Comparison of ENCODE assay signal across 41 mouse cellular contexts in the genomic region with DNA sequence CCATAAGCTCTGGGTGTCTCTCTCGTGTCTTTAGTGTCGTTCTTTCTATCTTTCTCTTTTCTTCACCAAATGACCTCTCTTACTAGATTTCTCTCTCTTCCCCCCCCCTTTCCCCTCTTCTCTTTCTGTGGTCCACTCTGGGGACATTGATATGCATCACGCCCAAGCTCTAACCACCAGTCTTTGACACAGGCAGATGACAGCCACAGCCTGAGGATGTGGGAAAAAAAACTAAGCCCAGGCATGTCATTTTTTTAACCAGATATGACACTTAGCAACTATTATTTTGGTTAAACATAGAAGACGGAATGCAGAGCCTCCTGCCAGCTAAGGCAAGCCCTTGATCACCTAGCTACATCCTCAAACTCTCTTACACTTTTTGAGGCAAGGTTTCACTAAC. TPM values are rescaled to one million over a fixed set of nuclear protein-coding genes. Genes with fewer than 3 reads are reported as not detected.
DNase-seq lines count a peak whose midpoint lies in the region; ATAC-seq lines count a peak whose summit lies in the region.
"Had no signal": no experiment of that assay in that cellular context is flagged by ENCODE, and none has a peak within 500 bp of the region (broad histone marks: within the 10 kb centered on the region; RNA-seq: fewer than 3 reads in every experiment).

No protein-coding gene starts in this region.

- no peak overlapping the region for H3K4me2 ChIP-seq in heart, embryonic 12.5 days
- H3K4me2 ChIP-seq: embryonic facial prominence, embryonic 15.5 days; forebrain, embryonic 13.5 days; heart, embryonic 11.5 days; midbrain, embryonic 11.5 days; neural tube, embryonic 12.5 days; stomach, embryonic 15.5 days had no signal

- DNase-seq in CD4-positive, CD25-positive, alpha-beta regulatory T cell, adult 2 months (ENCODE audit: low read depth, low spot score) = peak; percentile 21
- no peak for DNase-seq in adrenal gland, postnatal 14 days
- DNase-seq in heart, adult 11 months = no peak
- DNase-seq: adrenal gland, postnatal 25 days; cerebellum, adult 2 months; cerebellum, postnatal 14 days; gastrocnemius, postnatal 14 days; heart, adult 18-20 months; kidney, adult 8-10 months; kidney, postnatal 4 days; liver; lung, adult 2 months; lung, postnatal 10 days; right cerebral cortex, adult 18-20 months; thymus, postnatal 14 days had no signal

- peak overlapping the region; percentile 76 for H3K4me3 ChIP-seq in megakaryocyte, embryonic 14.5 days (replicated peaks)
- no peak overlapping the region for H3K4me3 ChIP-seq in heart, embryonic 12.5 days
- H3K4me3 ChIP-seq: embryonic facial prominence, embryonic 10.5 days; embryonic facial prominence, embryonic 15.5 days; forebrain, embryonic 13.5 days; hindbrain, embryonic 10.5 days; neural tube, embryonic 12.5 days; stomach, embryonic 15.5 days had no signal

- WGBS in heart, embryonic 12.5 days = 76% methylated on average over 4 of the region's 4 CpGs

- ATAC-seq in CD4-positive, CD25-positive, alpha-beta regulatory T cell, adult 4 months = no peak
- peak; percentile 40 for ATAC-seq in common myeloid progenitor, adult 5-6 weeks (replicated peaks; ENCODE audit: low read depth, poor library complexity, severe bottlenecking)
- ATAC-seq in heart, embryonic 12.5 days (ENCODE audit: insufficient number of reproducible peaks, low FRiP score) = no peak
- ATAC-seq: forebrain, embryonic 13.5 days; hindbrain, embryonic 16.5 days; intestine, embryonic 16.5 days; midbrain, embryonic 16.5 days had no signal

- H3K9ac ChIP-seq in heart, embryonic 12.5 days = no peak overlapping the region
- H3K9ac ChIP-seq: embryonic facial prominence, embryonic 15.5 days; forebrain, embryonic 13.5 days; liver, embryonic 14.5 days; neural tube, embryonic 12.5 days; stomach, embryonic 15.5 days had no signal

- no peaks in the 10 kb centered on the region for H3K9me3 ChIP-seq in megakaryocyte, embryonic 14.5 days
- no peaks in the 10 kb centered on the region for H3K9me3 ChIP-seq in heart, embryonic 12.5 days (replicated peaks)
- H3K9me3 ChIP-seq: embryonic facial prominence, embryonic 10.5 days; embryonic facial prominence, embryonic 15.5 days; forebrain, embryonic 13.5 days; hindbrain, embryonic 10.5 days; neural tube, embryonic 12.5 days; stomach, embryonic 15.5 days had no signal

- H3K27ac ChIP-seq in heart, embryonic 12.5 days (ENCODE audit: poor library complexity, severe bottlenecking) = no peak overlapping the region
- H3K27ac ChIP-seq: embryonic facial prominence, embryonic 10.5 days; embryonic facial prominence, embryonic 15.5 days; forebrain, embryonic 13.5 days; hindbrain, embryonic 10.5 days; kidney, postnatal 0 days; liver, embryonic 14.5 days; macrophage; neural tube, embryonic 12.5 days; stomach, embryonic 15.5 days had no signal

- H3K36me3 ChIP-seq in megakaryocyte, embryonic 14.5 days (replicated peaks; ENCODE audit: low read length) = no peaks in the 10 kb centered on the region
- no peaks in the 10 kb centered on the region for H3K36me3 ChIP-seq in heart, embryonic 12.5 days
- H3K36me3 ChIP-seq: embryonic facial prominence, embryonic 10.5 days; embryonic facial prominence, embryonic 15.5 days; hindbrain, embryonic 10.5 days; neural tube, embryonic 12.5 days; stomach, embryonic 15.5 days had no signal

- no peaks in the 10 kb centered on the region for H3K27me3 ChIP-seq in megakaryocyte, embryonic 14.5 days (replicated peaks)
- no peaks in the 10 kb centered on the region; the same call in 1 of the 2 replicates for H3K27me3 ChIP-seq in heart, embryonic 12.5 days (replicated peaks)
- H3K27me3 ChIP-seq: CH12.LX; embryonic facial prominence, embryonic 15.5 days; neural tube, embryonic 12.5 days; stomach, embryonic 15.5 days had no signal

- H3K4me1 ChIP-seq in megakaryocyte, embryonic 14.5 days = peaks cover 88% of the 10 kb centered on the region
- peaks cover 6% of the 10 kb centered on the region; the same call in 1 of the 2 replicates for H3K4me1 ChIP-seq in heart, embryonic 12.5 days (replicated peaks)

RNA-seq across cellular contexts. Expression of gene Nkg7, which starts 1.7 kb away (rescaled TPM):
- 100 to 1,000 TPM; 106 to 121 TPM for polyA plus RNA-seq in CD4-positive, CD25-positive, alpha-beta regulatory T cell, adult 4 months (2017; shearing (Covaris generic))
- total RNA-seq in common myeloid progenitor, adult 5-6 weeks (2017) = 154 and 175 TPM in 2 replicates
- 2.9 and 10.0 TPM in 2 replicates for polyA plus RNA-seq in megakaryocyte, embryonic 14.5 days (2012; ENCODE audit: insufficient read depth, low replicate concordance)
- 3.9 TPM in 1 of 2 replicates, not detected in the other for total RNA-seq in adrenal gland, postnatal 14 days (2021)
- polyA plus RNA-seq in heart, embryonic 12.5 days (2016; fragmentation: Nextera tagmentation; extraction: Ambion mirVana) = 0.27 TPM in 1 of 2 replicates, not detected in the other
- total RNA-seq: CH12.LX; gastrocnemius, postnatal 14 days; left cerebral cortex, postnatal 14 days had no signal
- polyA plus RNA-seq: brain, embryonic 14.5 days; embryonic facial prominence, embryonic 10.5 days; forebrain, embryonic 13.5 days; heart, embryonic 11.5 days; hindbrain, embryonic 10.5 days; midbrain, embryonic 11.5 days; midbrain, embryonic 16.5 days had no signal

RNA-seq across cellular contexts. Expression of gene Cldnd2, which starts 2.0 kb away (rescaled TPM):
- not detected for polyA plus RNA-seq in CD4-positive, CD25-positive, alpha-beta regulatory T cell, adult 4 months (2017; shearing (Covaris generic))
- 2.9 TPM in 1 of 2 replicates, not detected in the other for total RNA-seq in common myeloid progenitor, adult 5-6 weeks (2017)
- polyA plus RNA-seq in megakaryocyte, embryonic 14.5 days (2012; ENCODE audit: insufficient read depth, low replicate concordance) = not detected in 2 replicates
- not detected in 2 replicates for total RNA-seq in adrenal gland, postnatal 14 days (2021)
- not detected in 2 replicates for polyA plus RNA-seq in heart, embryonic 12.5 days (2016; fragmentation: Nextera tagmentation; extraction: Ambion mirVana)
- total RNA-seq: adrenal gland, postnatal 25 days; CH12.LX; ES-E14; gastrocnemius, postnatal 14 days; heart, adult 18-20 months; layer of hippocampus, adult 8-10 months; left cerebral cortex, postnatal 14 days had no signal
- polyA plus RNA-seq: brain, embryonic 14.5 days; cerebellum, adult 2 months; embryonic facial prominence, embryonic 10.5 days; embryonic facial prominence, embryonic 15.5 days; forebrain, embryonic 13.5 days; heart, embryonic 11.5 days; heart, postnatal 0 days; hindbrain, embryonic 10.5 days; hindbrain, embryonic 16.5 days; intestine, embryonic 16.5 days; limb, embryonic 11.5 days; liver, embryonic 14.5 days; lung, adult 2 months; macrophage; midbrain, embryonic 11.5 days; midbrain, embryonic 16.5 days; neural tube, embryonic 12.5 days; stomach, embryonic 15.5 days; urinary bladder, adult 2 months had no signal

RNA-seq across cellular contexts. Expression of gene Etfb, which starts 5.3 kb away (rescaled TPM):
- polyA plus RNA-seq in CD4-positive, CD25-positive, alpha-beta regulatory T cell, adult 4 months (2017; shearing (Covaris generic)) = 100 to 1,000 TPM; 177 to 184 TPM
- 481 and 496 TPM in 2 replicates for total RNA-seq in common myeloid progenitor, adult 5-6 weeks (2017)
- polyA plus RNA-seq in megakaryocyte, embryonic 14.5 days (2012; ENCODE audit: insufficient read depth, low replicate concordance) = 68.1 and 368 TPM in 2 replicates
- total RNA-seq in adrenal gland, postnatal 14 days (2021) = 1,201 and 1,373 TPM in 2 replicates
- polyA plus RNA-seq in heart, embryonic 12.5 days (2016; fragmentation: Nextera tagmentation; extraction: Ambion mirVana) = 460 and 473 TPM in 2 replicates

RNA-seq across cellular contexts. Expression of gene Gm45233, which starts 5.3 kb away (rescaled TPM):
- polyA plus RNA-seq in CD4-positive, CD25-positive, alpha-beta regulatory T cell, adult 4 months (2017; shearing (Covaris generic)) = not detected
- total RNA-seq in common myeloid progenitor, adult 5-6 weeks (2017) = 2.6 and 8.0 TPM in 2 replicates
- 0.75 TPM in 1 of 2 replicates, not detected in the other for polyA plus RNA-seq in megakaryocyte, embryonic 14.5 days (2012; ENCODE audit: insufficient read depth, low replicate concordance)
- total RNA-seq in adrenal gland, postnatal 14 days (2021) = 0.82 TPM in 1 of 2 replicates, not detected in the other
- polyA plus RNA-seq in heart, embryonic 12.5 days (2016; fragmentation: Nextera tagmentation; extraction: Ambion mirVana) = 0.46 TPM in 1 of 2 replicates, not detected in the other
- total RNA-seq: CH12.LX, ES-E14 had no signal
- polyA plus RNA-seq: heart, embryonic 11.5 days; hindbrain, embryonic 16.5 days; macrophage; midbrain, embryonic 11.5 days had no signal

RNA-seq across cellular contexts. Expression of gene Lim2, which starts 11.1 kb away (rescaled TPM):
- not detected for polyA plus RNA-seq in CD4-positive, CD25-positive, alpha-beta regulatory T cell, adult 4 months (2017; shearing (Covaris generic))
- 1.4 TPM in 1 of 2 replicates, not detected in the other for total RNA-seq in common myeloid progenitor, adult 5-6 weeks (2017)
- 1.4 and 9.3 TPM in 2 replicates for polyA plus RNA-seq in megakaryocyte, embryonic 14.5 days (2012; ENCODE audit: insufficient read depth, low replicate concordance)
- total RNA-seq in adrenal gland, postnatal 14 days (2021) = not detected in 2 replicates
- 0.22 TPM in 1 of 2 replicates, not detected in the other for polyA plus RNA-seq in heart, embryonic 12.5 days (2016; fragmentation: Nextera tagmentation; extraction: Ambion mirVana)
- total RNA-seq: adrenal gland, postnatal 25 days; CH12.LX; gastrocnemius, postnatal 14 days; heart, adult 18-20 months; layer of hippocampus, adult 8-10 months; left cerebral cortex, postnatal 14 days had no signal
- polyA plus RNA-seq: cerebellum, adult 2 months; embryonic facial prominence, embryonic 15.5 days; forebrain, embryonic 13.5 days; heart, embryonic 11.5 days; heart, postnatal 0 days; hindbrain, embryonic 10.5 days; hindbrain, embryonic 16.5 days; kidney, postnatal 0 days; limb, embryonic 11.5 days; lung, adult 2 months; macrophage; midbrain, embryonic 16.5 days; neural tube, embryonic 12.5 days; urinary bladder, adult 2 months had no signal
